Mouse (Mus musculus) erythroblast, embryonic 14.5 days (primary cell): ENCODE results near the gene Gng11.

Experiments
- GATA1 ChIP-seq: IDR thresholded peaks from 2 replicates; pipeline ENCODE4 v1.6.1; 2012; ENCODE audit warnings: low read length, inconsistent platforms, mixed read lengths
- TAL1 ChIP-seq: IDR thresholded peaks from 3 replicates; pipeline ENCODE4 v1.6.1; 2012; ENCODE audit warnings: low read length, inconsistent platforms, mixed read lengths

DNA sequence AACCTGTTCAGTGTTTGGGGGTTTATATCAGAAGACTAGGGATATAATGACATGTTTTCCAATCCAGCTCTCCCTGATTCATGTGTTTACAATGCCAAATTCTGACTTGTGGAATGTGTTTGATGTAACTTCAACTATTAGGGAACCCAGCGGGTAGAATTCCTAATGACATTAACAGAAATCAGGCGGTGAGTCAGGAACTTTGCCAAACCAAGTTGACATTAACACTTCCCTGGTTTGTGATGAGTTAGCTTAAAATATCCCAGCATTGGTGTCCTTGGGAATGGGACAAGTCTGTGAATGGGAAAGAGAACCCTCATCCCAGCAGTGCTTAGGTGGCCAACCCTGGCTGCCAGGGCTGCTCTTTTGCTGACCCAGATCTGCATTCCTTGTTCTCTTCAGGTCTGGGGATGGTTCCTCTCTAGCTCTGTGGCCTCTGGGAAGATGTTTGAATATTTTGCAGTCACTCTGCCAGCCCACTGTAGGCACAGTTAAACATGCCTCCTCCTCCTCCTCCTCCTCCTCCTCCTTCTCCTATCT, 4.9 kb downstream of the Gng11 start:
- no peak for TF ChIP-seq GATA1
- no peak for TF ChIP-seq TAL1
